Mouse (Mus musculus): ENCODE data around the gene Cdkn2aip. TPM values are rescaled to one million over a fixed set of nuclear protein-coding genes. Genes with fewer than 3 reads are reported as not detected.
A peak's percentile ranks its signal among the peaks of the same experiment; 100 is the strongest.

Cdkn2aip gene
- polyA plus RNA-seq, 2 experiments, result 5.8 to 13.2 TPM

DNA sequence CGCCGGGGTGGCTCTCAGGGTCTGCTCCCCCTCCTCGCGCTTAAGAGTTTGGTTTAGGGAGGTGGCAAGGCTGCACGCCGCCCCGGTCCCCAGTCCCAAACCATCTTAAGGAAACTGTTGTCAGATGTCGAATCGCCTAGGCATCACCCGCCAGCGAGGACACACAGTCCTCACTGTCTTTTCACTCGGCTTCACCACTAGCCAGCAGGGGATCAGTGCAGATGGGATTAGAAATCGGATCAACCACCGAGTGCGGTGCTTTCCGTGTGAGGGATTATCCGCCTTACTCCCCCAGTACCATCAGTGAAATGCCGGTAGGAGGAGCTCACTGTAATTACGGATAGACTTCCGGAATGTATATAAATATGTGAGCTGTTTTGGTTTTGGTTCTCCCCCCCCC is 37.9 kb downstream of the Cdkn2aip start:
- ATAC-seq (ENCODE audit: insufficient read depth) (no peak), DNase-seq (ENCODE audit: low read depth in 3 of 3, low spot score in 3 of 3) (peak; percentile 40 to 56 (median 43))
- H3K4me3 ChIP-seq (ENCODE audit: insufficient read depth in 1 of 2, low read depth in 2 of 2, low read length in 2 of 2), result peak overlapping the region; percentile 77 to 99
- no peak for TF ChIP-seq EP300 (IDR thresholded peaks at IDR 0.05; ENCODE audit: low read depth)
- TF ChIP-seq CTCF (IDR thresholded peaks at IDR 0.05; ENCODE audit: low read depth), result peak; percentile 25
- H3K4me2 ChIP-seq (ENCODE audit: low read depth), result peak overlapping the region; percentile 74
- H3K36me3 ChIP-seq (replicated peaks; ENCODE audit: control insufficient read depth, insufficient read depth, low read depth), result no peaks in the 10 kb centered on the region
- under 1% methylated on average over 20 of the region's 20 CpGs for WGBS (ENCODE audit: insufficient replicate concordance)
- peaks cover 4 to 5% of the 10 kb centered on the region in 2 experiments; a peak in 3 of 4 replicates for H3K4me1 ChIP-seq (replicated peaks; ENCODE audit: control insufficient read depth in 2 of 2, insufficient read depth in 2 of 2, low read length in 1 of 2)
- peak overlapping the region; percentile 81 for H3K27ac ChIP-seq
- no peaks in the 10 kb centered on the region for H3K9me3 ChIP-seq (ENCODE audit: control insufficient read depth, low read length)
- no peaks in the 10 kb centered on the region for H3K27me3 ChIP-seq (ENCODE audit: control insufficient read depth, insufficient read depth, low read length)
- peak overlapping the region; percentile 84 for H3K9ac ChIP-seq (replicated peaks)

DNA sequence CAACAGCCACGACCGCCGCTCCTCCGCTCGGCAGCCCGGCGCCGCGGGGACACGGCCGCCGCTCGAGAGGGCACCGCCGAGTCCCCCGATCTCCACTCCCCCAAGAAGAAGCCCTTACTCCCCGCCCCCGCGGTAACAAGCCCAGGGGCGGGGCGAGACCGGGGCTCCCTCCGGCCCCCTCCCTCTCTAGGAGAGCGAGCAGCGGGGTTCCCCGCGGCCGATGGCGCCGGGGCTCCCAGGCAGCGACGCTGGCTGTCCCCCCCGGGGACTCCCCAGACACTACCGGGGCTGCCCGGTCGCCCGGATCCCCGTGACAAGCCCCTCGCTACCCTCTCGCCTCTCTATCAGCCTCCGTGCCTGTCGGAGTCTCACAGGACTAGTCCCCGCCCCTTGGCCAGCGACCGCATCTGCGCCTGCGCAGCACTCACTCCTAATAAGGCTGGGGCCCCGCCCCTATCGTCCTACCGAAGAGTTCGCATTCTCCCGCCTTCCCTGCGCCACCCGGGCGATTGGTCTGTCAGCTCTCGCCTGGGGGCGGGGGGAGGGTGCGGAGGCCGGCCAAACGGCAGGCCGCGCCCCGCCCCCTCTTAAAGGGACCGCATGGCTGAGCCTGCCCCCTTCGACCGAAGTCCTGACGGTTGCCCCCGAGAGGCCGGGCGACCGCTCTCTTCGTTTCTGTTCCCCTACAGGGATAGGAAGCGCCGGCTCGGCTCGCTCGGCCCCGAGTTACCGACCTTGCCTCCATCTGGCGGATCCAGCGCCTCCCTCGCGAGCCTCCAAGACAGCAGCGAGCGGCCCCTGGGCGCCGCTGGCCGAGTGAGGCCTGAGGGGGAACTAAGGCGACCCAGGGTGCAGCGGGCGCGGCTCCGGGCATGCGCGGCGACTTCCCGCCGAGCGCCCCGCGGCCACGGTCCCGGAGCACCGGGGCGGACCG is 38.7 kb downstream of the Cdkn2aip start, which contains the start of gene Ing2:
Gene Ing2, minus strand, starts transcription at position 780 of the 934 bp plus-strand sequence.
- peak; percentile 99 to 100 (median 99) for DNase-seq (ENCODE audit: low read depth in 3 of 3, low spot score in 3 of 3)
- Histone ChIP-seq H3K9me3 (ENCODE audit: control insufficient read depth, low read length) (no peaks in the 10 kb centered on the region), H3K4me3 (ENCODE audit: insufficient read depth in 1 of 2, low read depth in 2 of 2, low read length in 2 of 2) (peak within 1 kb of the TSS; percentile 77 to 99), H3K4me2 (ENCODE audit: low read depth) (peak within 1 kb of the TSS; percentile 74), H3K9ac (replicated peaks) (peak within 1 kb of the TSS; percentile 89), H3K4me1 (replicated peaks; ENCODE audit: control insufficient read depth in 2 of 2, insufficient read depth in 2 of 2, low read length in 1 of 2) (peaks cover 4% of the 10 kb centered on the region in 2 experiments; a peak in 3 of 4 replicates), H3K36me3 (replicated peaks; ENCODE audit: control insufficient read depth, insufficient read depth, low read depth) (no peaks in the 10 kb centered on the region), H3K27ac (peak within 1 kb of the TSS; percentile 82), H3K27me3 (ENCODE audit: control insufficient read depth, insufficient read depth, low read length) (no peaks in the 10 kb centered on the region)
- ATAC-seq (ENCODE audit: insufficient read depth), result peak; percentile 86
- WGBS (ENCODE audit: insufficient replicate concordance), result under 1% methylated on average over 97 of the region's 106 CpGs
- TF ChIP-seq EP300 (IDR thresholded peaks at IDR 0.05; ENCODE audit: low read depth) (no peak), CTCF (IDR thresholded peaks at IDR 0.05; ENCODE audit: low read depth) (no peak)

DNA sequence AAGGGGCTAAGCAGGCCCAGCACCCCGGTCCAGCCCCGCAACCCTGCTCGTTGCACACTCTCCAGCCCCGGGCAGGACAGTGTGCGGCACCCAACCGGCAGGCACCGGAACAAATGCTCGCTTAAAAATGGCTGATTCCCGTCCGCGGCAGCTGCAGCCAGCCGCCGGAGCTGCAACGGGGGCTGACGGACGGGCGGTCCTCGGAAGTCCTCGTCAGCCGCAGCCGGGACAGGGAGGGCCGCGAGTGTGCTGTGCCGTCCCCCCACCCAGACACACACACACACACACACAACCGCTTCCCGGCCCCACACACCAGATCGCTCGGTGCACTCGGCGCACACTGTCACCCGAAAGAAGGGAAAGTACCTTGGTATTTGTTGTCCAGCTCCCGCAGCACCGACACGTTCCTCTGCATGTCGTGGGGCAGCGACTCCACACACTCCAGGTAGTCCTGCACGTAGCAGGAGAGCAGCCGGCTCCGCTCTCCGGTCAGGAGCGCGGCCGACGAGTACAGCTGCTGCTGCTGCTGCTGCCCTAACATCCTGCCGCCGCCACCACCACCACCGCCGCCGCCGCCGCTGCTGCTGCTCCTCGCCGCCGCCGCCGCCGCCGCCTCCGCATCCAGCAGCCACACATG is 39.5 kb downstream of the Cdkn2aip start:
- ATAC-seq (ENCODE audit: insufficient read depth), result peak; percentile 1; the same call in 1 of the 2 replicates
- H3K9me3 ChIP-seq (ENCODE audit: control insufficient read depth, low read length), result no peaks in the 10 kb centered on the region
- H3K4me1 ChIP-seq (replicated peaks; ENCODE audit: control insufficient read depth in 2 of 2, insufficient read depth in 2 of 2, low read length in 1 of 2), result peaks cover 4% of the 10 kb centered on the region in 2 experiments; a peak in 3 of 4 replicates
- H3K36me3 ChIP-seq (replicated peaks; ENCODE audit: control insufficient read depth, insufficient read depth, low read depth), result no peaks in the 10 kb centered on the region
- TF ChIP-seq EP300 (IDR thresholded peaks at IDR 0.05; ENCODE audit: low read depth), result no peak
- TF ChIP-seq CTCF (IDR thresholded peaks at IDR 0.05; ENCODE audit: low read depth), result no peak
- under 1% methylated on average over 59 of the region's 59 CpGs for WGBS (ENCODE audit: insufficient replicate concordance)
- peak overlapping the region; percentile 69 for H3K4me2 ChIP-seq (ENCODE audit: low read depth)
- H3K27me3 ChIP-seq (ENCODE audit: control insufficient read depth, insufficient read depth, low read length), result no peaks in the 10 kb centered on the region
- peak overlapping the region; percentile 77 to 96 for H3K4me3 ChIP-seq (ENCODE audit: insufficient read depth in 1 of 2, low read depth in 2 of 2, low read length in 2 of 2)
- peak in 2 of 3 experiments; percentile 13 to 14 for DNase-seq (ENCODE audit: low read depth in 3 of 3, low spot score in 3 of 3)
- peak overlapping the region; percentile 89 for H3K9ac ChIP-seq (replicated peaks)
- H3K27ac ChIP-seq, result peak overlapping the region; percentile 82

GRCm38 (mm10) chr8:47673317-47674139 is 40.2 kb downstream of the Cdkn2aip start:
- ATAC-seq (ENCODE audit: insufficient read depth), result peak; percentile 54
- peaks cover 4% of the 10 kb centered on the region in 2 experiments; a peak in 3 of 4 replicates for H3K4me1 ChIP-seq (replicated peaks; ENCODE audit: control insufficient read depth in 2 of 2, insufficient read depth in 2 of 2, low read length in 1 of 2)
- no peaks in the 10 kb centered on the region for H3K9me3 ChIP-seq (ENCODE audit: control insufficient read depth, low read length)
- peak overlapping the region; percentile 82 for H3K27ac ChIP-seq
- peak overlapping the region; percentile 69 for H3K4me2 ChIP-seq (ENCODE audit: low read depth)
- WGBS (ENCODE audit: insufficient replicate concordance), result under 1% methylated on average over 52 of the region's 53 CpGs
- no peak for TF ChIP-seq EP300 (IDR thresholded peaks at IDR 0.05; ENCODE audit: low read depth)
- TF ChIP-seq CTCF (IDR thresholded peaks at IDR 0.05; ENCODE audit: low read depth), result no peak
- H3K9ac ChIP-seq (replicated peaks), result peak overlapping the region; percentile 89
- peak; percentile 63 to 74 (median 66) for DNase-seq (ENCODE audit: low read depth in 3 of 3, low spot score in 3 of 3)
- no peaks in the 10 kb centered on the region for H3K27me3 ChIP-seq (ENCODE audit: control insufficient read depth, insufficient read depth, low read length)
- H3K4me3 ChIP-seq (ENCODE audit: insufficient read depth in 1 of 2, low read depth in 2 of 2, low read length in 2 of 2), result peak overlapping the region; percentile 77 to 96
- H3K36me3 ChIP-seq (replicated peaks; ENCODE audit: control insufficient read depth, insufficient read depth, low read depth), result peaks cover 4% of the 10 kb centered on the region

Measured in liver, embryonic 14.5 days (tissue).